Mouse (Mus musculus) brain, embryonic 14.5 days (tissue): Measurements from ENCODE around the gene Zfp786.

Experiments used
- CTCF ChIP-seq: fragments of 200-500 bp; IDR thresholded peaks from 2 replicates; pipeline ENCODE4 v1.5.1; 2012; ENCODE audit warnings: inconsistent platforms, mild to moderate bottlenecking, moderate library complexity, borderline replicate concordance; ENCODE audit not compliant: insufficient read depth, insufficient read length; ENCODE audit errors: extremely low read depth
- POLR2A ChIP-seq: fragments of 200-500 bp; IDR thresholded peaks from 2 replicates; pipeline ENCODE4 v1.6.1; 2012; ENCODE audit warnings: mild to moderate bottlenecking, inconsistent platforms, borderline replicate concordance; ENCODE audit not compliant: poor library complexity, insufficient read depth, insufficient read length, severe bottlenecking; ENCODE audit errors: extremely low read depth

DNA sequence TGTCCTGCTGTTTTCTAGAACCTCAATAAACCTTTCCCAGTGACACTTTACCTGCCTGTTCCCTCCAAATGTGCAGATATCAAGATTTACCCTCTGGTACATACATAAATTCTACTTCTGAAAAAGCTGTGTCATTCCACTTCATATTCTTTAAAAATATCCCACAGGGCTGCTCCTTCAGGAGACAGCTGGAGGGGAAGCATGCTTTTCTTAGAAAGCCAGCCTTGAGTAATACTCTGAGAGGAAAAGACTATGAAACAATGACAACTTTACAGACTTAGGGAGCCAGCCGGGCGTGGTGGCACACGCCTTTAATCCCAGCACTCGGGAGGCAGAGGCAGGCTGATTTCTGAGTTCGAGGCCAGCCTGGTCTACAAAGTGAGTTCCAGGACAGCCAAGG lies 22.1 kb downstream of the Zfp786 start:
- TF ChIP-seq CTCF (no peak), POLR2A (no peak)
